Mouse (Mus musculus) testis, adult 10 weeks (tissue): ENCODE measurements around the gene Olfr543. TPM values are rescaled to one million over a fixed set of nuclear protein-coding genes. Genes with fewer than 3 reads are reported as not detected.

Source experiments
- polyA plus RNA-seq: library from polyadenylated mRNA; stranded (reverse); fragments of 350-450 nt; fragmentation: Illumina TruSeq; extraction: RNeasy Lipid Tissue Mini Kit (QIAGEN cat#74804); gene quantifications from one replicate; pipeline ENCODE4 v1.2.3, GENCODE M21; 2014; ENCODE audit warnings: low read depth, low replicate concordance

Gene Olfr543
- not detected for polyA plus RNA-seq

GRCm38 (mm10) chr7:102481579-102481978 lies at the start of gene Olfr543:
TSS of gene Olfr543 (minus strand) at chr7:102481679.

GRCm38 (mm10) chr7:102499473-102499872 lies 18.0 kb upstream of the Olfr543 start, which contains the start of gene Olfr545:
TSS of gene Olfr545 (minus strand) at chr7:102499573.

GRCm38 (mm10) chr7:102488161-102488560 lies 6.7 kb upstream of the Olfr543 start, which contains the start of gene Olfr544:
TSS of gene Olfr544 (minus strand) at chr7:102488313.

GRCm38 (mm10) chr7:102441657-102442391 lies 39.7 kb downstream of the Olfr543 start, which contains the start of gene Rrm1:
TSS of gene Rrm1 (plus strand) at chr7:102441695.

Other genes starting within 250 kb of the Olfr543 start
- gene Rhog, start 225.6 kb downstream of the Olfr543 start, polyA plus RNA-seq: 0.99 TPM
- 32.9 TPM for gene Stim1, start 213.9 kb downstream of the Olfr543 start, polyA plus RNA-seq
- 83.8 TPM for gene Rrm1, start 40.0 kb downstream of the Olfr543 start, polyA plus RNA-seq
- gene Olfr544, start 6.6 kb upstream of the Olfr543 start, polyA plus RNA-seq: not detected
- gene Olfr545, start 17.9 kb upstream of the Olfr543 start, polyA plus RNA-seq: not detected
- not detected for gene Olfr547, start 53.1 kb upstream of the Olfr543 start, polyA plus RNA-seq
- gene Olfr548-ps1, start 59.2 kb upstream of the Olfr543 start, polyA plus RNA-seq: not detected
- gene Olfr549, start 68.2 kb upstream of the Olfr543 start, polyA plus RNA-seq: not detected
- gene Trim21, start 83.8 kb upstream of the Olfr543 start, polyA plus RNA-seq: 1.1 TPM
- not detected for gene Olfr550, start 89.8 kb upstream of the Olfr543 start, polyA plus RNA-seq
- gene Olfr551, start 110.2 kb upstream of the Olfr543 start, polyA plus RNA-seq: not detected
- not detected for gene Olfr552, start 116.1 kb upstream of the Olfr543 start, polyA plus RNA-seq
- not detected for gene Olfr553, start 136.5 kb upstream of the Olfr543 start, polyA plus RNA-seq
- gene Olfr554, start 156.8 kb upstream of the Olfr543 start, polyA plus RNA-seq: not detected
- gene Olfr555, start 177.1 kb upstream of the Olfr543 start, polyA plus RNA-seq: not detected
- not detected for gene Olfr556, start 183.2 kb upstream of the Olfr543 start, polyA plus RNA-seq
- 5.6 TPM for gene Trim68, start 205.6 kb upstream of the Olfr543 start, polyA plus RNA-seq
- not detected for gene Olfr557, start 214.2 kb upstream of the Olfr543 start, polyA plus RNA-seq
- 0.48 TPM for gene Olfr558, start 220.5 kb upstream of the Olfr543 start, polyA plus RNA-seq
- 0.08 TPM for gene Olfr33, start 237.4 kb upstream of the Olfr543 start, polyA plus RNA-seq
- not detected for gene Olfr559, start 245.8 kb upstream of the Olfr543 start, polyA plus RNA-seq